Comparison of ENCODE assay signal across 12 mouse cellular contexts in the genomic region with DNA sequence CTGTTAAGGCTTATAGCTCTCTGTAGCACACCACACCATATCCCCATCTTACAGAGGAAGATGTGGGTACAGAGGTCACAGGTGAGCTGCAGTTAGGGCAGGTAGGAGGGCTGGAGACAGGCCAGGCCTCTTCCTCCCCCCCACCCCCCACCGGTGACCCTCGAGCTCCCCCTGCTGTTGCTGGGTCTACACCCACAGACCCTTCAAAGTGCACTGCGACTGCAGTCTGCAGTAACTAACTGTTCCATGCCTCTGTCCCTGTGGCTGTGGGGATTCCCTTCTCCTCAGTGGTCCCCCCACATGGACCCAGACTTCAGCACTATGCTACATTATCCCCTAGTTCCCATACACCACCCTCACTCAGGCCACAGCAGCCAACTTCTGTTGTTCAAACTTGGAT. TPM values are rescaled to one million over a fixed set of nuclear protein-coding genes. Genes with fewer than 3 reads are reported as not detected.
DNase-seq lines count a peak whose midpoint lies in the region; ATAC-seq and TF ChIP-seq lines count a peak whose summit lies in the region.
"Had no signal": no experiment of that assay in that cellular context is flagged by ENCODE, and none has a peak within 500 bp of the region (broad histone marks: within the 10 kb centered on the region; RNA-seq: fewer than 3 reads in every experiment).

No protein-coding gene starts in this region.

- 27% methylated on average over 3 of the region's 3 CpGs for WGBS in kidney, postnatal 0 days
- WGBS in kidney, embryonic 16.5 days: 46% methylated on average over 3 of the region's 3 CpGs
- 34% methylated on average over 3 of the region's 3 CpGs for WGBS in spleen, adult 2 months
- WGBS in stomach, postnatal 0 days: 47% methylated on average over 3 of the region's 3 CpGs

- H3K9me3 ChIP-seq in kidney, postnatal 0 days (replicated peaks; ENCODE audit: low read length): no peaks in the 10 kb centered on the region
- H3K9me3 ChIP-seq in kidney, embryonic 16.5 days (ENCODE audit: low read length): no peaks in the 10 kb centered on the region
- no peaks in the 10 kb centered on the region for H3K9me3 ChIP-seq in stomach, postnatal 0 days (ENCODE audit: control insufficient read depth, low read length)
- H3K9me3 ChIP-seq: lung, embryonic 15.5 days had no signal

- no peak for TF ChIP-seq EP300 in stomach, postnatal 0 days (optimal IDR thresholded peaks at IDR 0.05)

- no peak overlapping the region for H3K4me2 ChIP-seq in kidney, postnatal 0 days (ENCODE audit: low read length)
- H3K4me2 ChIP-seq in kidney, embryonic 16.5 days (replicated peaks; ENCODE audit: low read depth, low read length): no peak overlapping the region
- no peak overlapping the region for H3K4me2 ChIP-seq in stomach, postnatal 0 days (replicated peaks; ENCODE audit: low read depth)
- H3K4me2 ChIP-seq: lung, embryonic 15.5 days had no signal

- H3K9ac ChIP-seq in kidney, postnatal 0 days (ENCODE audit: low read depth, low read length): no peak overlapping the region
- no peak overlapping the region for H3K9ac ChIP-seq in kidney, embryonic 16.5 days (replicated peaks; ENCODE audit: low read length)
- H3K9ac ChIP-seq in stomach, postnatal 0 days (ENCODE audit: low read length): no peak overlapping the region
- H3K9ac ChIP-seq: lung, embryonic 15.5 days had no signal

- no peaks in the 10 kb centered on the region for H3K27me3 ChIP-seq in kidney, postnatal 0 days (ENCODE audit: insufficient read depth, low read length)
- no peaks in the 10 kb centered on the region for H3K27me3 ChIP-seq in kidney, embryonic 16.5 days (ENCODE audit: insufficient read depth, low read length)
- H3K27me3 ChIP-seq in spleen, adult 2 months (ENCODE audit: control insufficient read depth, insufficient read depth, low read length): no peaks in the 10 kb centered on the region
- no peaks in the 10 kb centered on the region for H3K27me3 ChIP-seq in stomach, postnatal 0 days (ENCODE audit: control insufficient read depth, insufficient read depth, low read length)
- H3K27me3 ChIP-seq: lung, embryonic 15.5 days had no signal

- H3K27ac ChIP-seq in kidney, postnatal 0 days: no peak overlapping the region
- no peak overlapping the region for H3K27ac ChIP-seq in kidney, embryonic 16.5 days (ENCODE audit: low read length)
- no peak overlapping the region for H3K27ac ChIP-seq in spleen, adult 2 months (ENCODE audit: insufficient read depth, low read length)
- H3K27ac ChIP-seq in bone marrow macrophage, adult 2 months (ENCODE audit: insufficient read depth, low read depth, low read length): no peak overlapping the region
- H3K27ac ChIP-seq in stomach, postnatal 0 days (replicated peaks): no peak overlapping the region
- H3K27ac ChIP-seq: lung, embryonic 15.5 days had no signal

- no peak for DNase-seq in kidney, postnatal 0 days (ENCODE audit: low spot score)
- DNase-seq in spleen, adult 2 months (ENCODE audit: low read depth in 1 of 2, low spot score in 2 of 2): no peak
- no peak for DNase-seq in spleen, adult 12 weeks (ENCODE audit: low spot score)
- no peak for DNase-seq in stomach, postnatal 0 days (ENCODE audit: low spot score)
- no peak for DNase-seq in adrenal gland, adult 2 months
- DNase-seq in embryo, embryonic 11 days: no peak
- DNase-seq: kidney, adult 9 months; right cerebral cortex, postnatal 4 days; thymus, adult 2 months had no signal

- peak; percentile 38; the same call in 1 of the 2 replicates for TF ChIP-seq CTCF in kidney, postnatal 0 days (IDR thresholded peaks at IDR 0.05; ENCODE audit: low read depth)
- TF ChIP-seq CTCF in spleen, adult 2 months (IDR thresholded peaks at IDR 0.05; ENCODE audit: extremely low read depth, insufficient read depth, insufficient read length, insufficient replicate concordance): peak; percentile 45
- peak; percentile 42; the same call in 1 of the 2 replicates for TF ChIP-seq CTCF in bone marrow macrophage, adult 2 months (IDR thresholded peaks at IDR 0.05; ENCODE audit: low read depth, low read length)
- peak; percentile 47 for TF ChIP-seq CTCF in stomach, postnatal 0 days (IDR thresholded peaks at IDR 0.05; ENCODE audit: low read depth)

- no peak for TF ChIP-seq POLR2A in spleen, adult 2 months (IDR thresholded peaks at IDR 0.05; ENCODE audit: low read depth, low read length)
- no peak for TF ChIP-seq POLR2A in bone marrow macrophage, adult 2 months (IDR thresholded peaks at IDR 0.05; ENCODE audit: borderline replicate concordance, low read depth, low read length)

- no peak overlapping the region for H3K4me3 ChIP-seq in kidney, postnatal 0 days (replicated peaks; ENCODE audit: low read depth, low read length)
- H3K4me3 ChIP-seq in kidney, embryonic 16.5 days (ENCODE audit: low read length): no peak overlapping the region
- no peak overlapping the region for H3K4me3 ChIP-seq in spleen, adult 2 months (ENCODE audit: extremely low read depth, insufficient read depth, insufficient read length)
- no peak overlapping the region for H3K4me3 ChIP-seq in bone marrow macrophage, adult 2 months (ENCODE audit: insufficient read depth, low read length)
- no peak overlapping the region for H3K4me3 ChIP-seq in stomach, postnatal 0 days (ENCODE audit: low read depth, low read length)
- H3K4me3 ChIP-seq: lung, embryonic 15.5 days had no signal

- peaks cover 14% of the 10 kb centered on the region; the same call in 1 of the 2 replicates for H3K36me3 ChIP-seq in kidney, postnatal 0 days (ENCODE audit: insufficient read depth, low read length)
- H3K36me3 ChIP-seq in kidney, embryonic 16.5 days (ENCODE audit: insufficient read depth, low read length): peaks cover 20% of the 10 kb centered on the region
- H3K36me3 ChIP-seq in spleen, adult 2 months (ENCODE audit: control insufficient read depth, insufficient read depth, low read length): peaks cover 28% of the 10 kb centered on the region
- H3K36me3 ChIP-seq in stomach, postnatal 0 days (ENCODE audit: control insufficient read depth, insufficient read depth, low read length): peaks cover 18% of the 10 kb centered on the region

- ATAC-seq in kidney, postnatal 0 days (replicated peaks; ENCODE audit: low FRiP score, low read depth): no peak
- ATAC-seq in kidney, embryonic 16.5 days (ENCODE audit: low FRiP score, low TSS enrichment): no peak
- ATAC-seq in stomach, postnatal 0 days (ENCODE audit: low FRiP score, low TSS enrichment): no peak

- H3K4me1 ChIP-seq in kidney, postnatal 0 days (replicated peaks; ENCODE audit: insufficient read depth, low read length): no peaks in the 10 kb centered on the region
- H3K4me1 ChIP-seq in kidney, embryonic 16.5 days (ENCODE audit: insufficient read depth, low read length): no peaks in the 10 kb centered on the region
- H3K4me1 ChIP-seq in spleen, adult 2 months (ENCODE audit: control insufficient read depth, insufficient read depth, insufficient read length): no peaks in the 10 kb centered on the region
- H3K4me1 ChIP-seq in bone marrow macrophage, adult 2 months (ENCODE audit: control insufficient read depth, insufficient read depth, low read length): peaks cover 9% of the 10 kb centered on the region
- no peaks in the 10 kb centered on the region for H3K4me1 ChIP-seq in stomach, postnatal 0 days (replicated peaks; ENCODE audit: control insufficient read depth, insufficient read depth)
- H3K4me1 ChIP-seq: lung, embryonic 15.5 days had no signal

RNA-seq across cellular contexts. Expression of a gene that starts 54.2 kb away (rescaled TPM):
- 3.9 and 4.4 TPM in 2 replicates for polyA plus RNA-seq in kidney, postnatal 0 days (2015; fragmentation: Nextera tagmentation; extraction: Ambion mirVana)
- polyA plus RNA-seq in kidney, embryonic 16.5 days (2015; fragmentation: Nextera tagmentation; extraction: Ambion mirVana): 3.2 and 3.5 TPM in 2 replicates
- polyA plus RNA-seq in spleen, adult 2 months (2012; rRNA removed): 4.1 and 4.7 TPM in 2 replicates
- 120 and 121 TPM in 2 replicates for polyA plus RNA-seq in bone marrow macrophage, adult 2 months (2012; ENCODE audit: insufficient read depth, insufficient read length, missing spikeins)
- polyA plus RNA-seq in stomach, postnatal 0 days (2015; fragmentation: Nextera tagmentation; extraction: Ambion mirVana): 8.5 and 10.2 TPM in 2 replicates
- 1 to 10 TPM; 2.8 to 5.0 TPM for total RNA-seq in adrenal gland, adult 2 months (2021)
- polyA plus RNA-seq in adrenal gland, adult 2 months (2012; rRNA removed): 1.8 TPM in 2 replicates

Comparison
In these comparisons a context has a peak if more than half of its experiments do, and no peak if none do; other contexts are left out.
1. RNA of a gene that starts 54.2 kb away (polyA plus RNA-seq): 120 to 121 TPM in bone marrow macrophage, adult 2 months; 8.5 to 10.2 TPM in stomach, postnatal 0 days, 4.1 to 4.7 TPM in spleen, adult 2 months, 3.9 to 4.4 TPM in kidney, postnatal 0 days, 3.2 to 3.5 TPM in kidney, embryonic 16.5 days and 1.8 TPM in adrenal gland, adult 2 months; every median in the first group is over 10 times any median in the second.
2. Peak in every context shown above with its lines, with median percentiles within 50 percentile points of each other: CTCF ChIP-seq.